Comparison of ENCODE assay signal across 23 mouse cellular contexts in genomic region chr2:129173386-129173785, GRCm38 (mm10). TPM values are rescaled to one million over a fixed set of nuclear protein-coding genes. Genes with fewer than 3 reads are reported as not detected.
DNase-seq lines count a peak whose midpoint lies in the region; ATAC-seq and TF ChIP-seq lines count a peak whose summit lies in the region.
"Had no signal": no experiment of that assay in that cellular context is flagged by ENCODE, and none has a peak within 500 bp of the region (broad histone marks: within the 10 kb centered on the region; RNA-seq: fewer than 3 reads in every experiment).

No protein-coding gene starts in this region.

- no peak for TF ChIP-seq RAD21 in CH12.LX (IDR thresholded peaks at IDR 0.05; ENCODE audit: low read depth, low read length)

- no peaks in the 10 kb centered on the region for H3K36me3 ChIP-seq in hindbrain, embryonic 13.5 days
- H3K36me3 ChIP-seq in hindbrain, embryonic 10.5 days: no peaks in the 10 kb centered on the region
- H3K36me3 ChIP-seq in CH12.LX (replicated peaks in 1 of 2; ENCODE audit: control insufficient read depth in 1 of 2, insufficient read depth in 1 of 2, low read length in 1 of 2) (no peaks in the 10 kb centered on the region), E14TG2a.4 (ENCODE audit: insufficient read depth, low read length) (no peaks in the 10 kb centered on the region)
- H3K36me3 ChIP-seq in hindbrain, embryonic 14.5 days (replicated peaks; ENCODE audit: control insufficient read depth, insufficient read depth): no peaks in the 10 kb centered on the region
- no peaks in the 10 kb centered on the region for H3K36me3 ChIP-seq in kidney, adult 2 months (ENCODE audit: control insufficient read depth, insufficient read depth, low read length)
- H3K36me3 ChIP-seq: kidney, embryonic 15.5 days; limb, embryonic 12.5 days had no signal

- no peaks in the 10 kb centered on the region for H3K27me3 ChIP-seq in hindbrain, embryonic 13.5 days
- H3K27me3 ChIP-seq in hindbrain, embryonic 10.5 days (ENCODE audit: insufficient read depth, poor library complexity, severe bottlenecking): no peaks in the 10 kb centered on the region
- H3K27me3 ChIP-seq in CH12.LX (replicated peaks): no peaks in the 10 kb centered on the region
- no peaks in the 10 kb centered on the region for H3K27me3 ChIP-seq in E14TG2a.4 (ENCODE audit: insufficient read depth, low read length)
- H3K27me3 ChIP-seq in hindbrain, embryonic 14.5 days (ENCODE audit: control insufficient read depth, insufficient read depth, low read length): no peaks in the 10 kb centered on the region
- no peaks in the 10 kb centered on the region for H3K27me3 ChIP-seq in kidney, adult 2 months (replicated peaks; ENCODE audit: control insufficient read depth, insufficient read depth, low read length)
- H3K27me3 ChIP-seq: kidney, embryonic 15.5 days had no signal

- dilution Hi-C loops in CH12.LX (cut with MboI; ENCODE audit: extremely low pct_ligation_motif_present, extremely low pct_unique_long_range_greater_than_20kb, low sequenced_read_pairs): no loop called here

- DNase-seq in hindbrain, embryonic 10.5 days (ENCODE audit: low spot score): no peak
- DNase-seq in CH12.LX (ENCODE audit: extremely low read depth): no peak
- no peak for DNase-seq in hindbrain, embryonic 14.5 days (ENCODE audit: low spot score)
- DNase-seq in embryo, embryonic 9.5 days (ENCODE audit: extremely low spot score): no peak
- no peak for DNase-seq in kidney, adult 2 months
- DNase-seq: adrenal gland, adult 8-10 months; cerebellum, adult 18-20 months; cerebellum, postnatal 14 days; gastrocnemius, adult 2 months; kidney, postnatal 36 days; layer of hippocampus, postnatal 36 days; liver, postnatal 0 days; right cerebral cortex, postnatal 14 days; spleen, adult 18-20 months had no signal

- no peaks in the 10 kb centered on the region for H3K9me3 ChIP-seq in hindbrain, embryonic 13.5 days
- no peaks in the 10 kb centered on the region for H3K9me3 ChIP-seq in hindbrain, embryonic 10.5 days
- H3K9me3 ChIP-seq in CH12.LX (replicated peaks; ENCODE audit: low read length) (no peaks in the 10 kb centered on the region), E14TG2a.4 (ENCODE audit: low read length) (no peaks in the 10 kb centered on the region)
- H3K9me3 ChIP-seq in hindbrain, embryonic 14.5 days (ENCODE audit: control insufficient read depth, low read length): no peaks in the 10 kb centered on the region
- H3K9me3 ChIP-seq: kidney, embryonic 15.5 days had no signal

- 0 out of 2 replicates have a peak overlapping the region, but pooled peaks have one; percentile 17 for H3K4me2 ChIP-seq in hindbrain, embryonic 13.5 days
- H3K4me2 ChIP-seq in CH12.LX (ENCODE audit: insufficient read depth, low read depth, poor library complexity, severe bottlenecking): no peak overlapping the region
- H3K4me2 ChIP-seq in hindbrain, embryonic 14.5 days (replicated peaks): peak overlapping the region; percentile 28; the same call in 1 of the 2 replicates
- H3K4me2 ChIP-seq: kidney, embryonic 15.5 days; limb, embryonic 12.5 days; liver, embryonic 11.5 days had no signal

- TF ChIP-seq CTCF in CH12.LX (conservative IDR thresholded peaks at IDR 0.05 in 1 of 2, IDR thresholded peaks at IDR 0.05 in 1 of 2; ENCODE audit: low read depth in 2 of 2, low read length in 2 of 2) (no peak), E14TG2a.4 (conservative IDR thresholded peaks at IDR 0.05; ENCODE audit: low read length) (no peak)
- no peak for TF ChIP-seq CTCF in kidney, adult 2 months (conservative IDR thresholded peaks at IDR 0.05; ENCODE audit: insufficient read depth, insufficient read length, low read depth, low read length)

- in situ Hi-C loops in CH12.LX (cut with MboI; ENCODE audit: low pct_ligation_motif_present, low pct_unique_long_range_greater_than_20kb, low sequenced_read_pairs): no loop called here

- no peak overlapping the region for H3K27ac ChIP-seq in hindbrain, embryonic 13.5 days
- no peak overlapping the region for H3K27ac ChIP-seq in hindbrain, embryonic 10.5 days
- H3K27ac ChIP-seq in CH12.LX (ENCODE audit: insufficient read depth, low read depth): no peak overlapping the region
- H3K27ac ChIP-seq in hindbrain, embryonic 14.5 days: no peak overlapping the region
- no peak overlapping the region for H3K27ac ChIP-seq in kidney, adult 2 months (ENCODE audit: insufficient read depth, low read depth, low read length)
- H3K27ac ChIP-seq: gastrocnemius, adult 2 months; kidney, embryonic 15.5 days; limb, embryonic 12.5 days; macrophage had no signal

- no peaks in the 10 kb centered on the region for H3K4me1 ChIP-seq in hindbrain, embryonic 13.5 days (replicated peaks)
- H3K4me1 ChIP-seq in hindbrain, embryonic 10.5 days (replicated peaks): peaks cover 5% of the 10 kb centered on the region
- peaks cover 11 to 44% of the 10 kb centered on the region in 2 experiments for H3K4me1 ChIP-seq in CH12.LX (ENCODE audit: control insufficient read depth in 1 of 2, insufficient read depth in 2 of 2)
- peaks cover 60% of the 10 kb centered on the region for H3K4me1 ChIP-seq in E14TG2a.4 (replicated peaks; ENCODE audit: low read depth, low read length)
- no peaks in the 10 kb centered on the region for H3K4me1 ChIP-seq in hindbrain, embryonic 14.5 days (replicated peaks; ENCODE audit: control insufficient read depth, insufficient read depth, low read length)
- H3K4me1 ChIP-seq in kidney, adult 2 months (ENCODE audit: control insufficient read depth, insufficient read depth, low read length): no peaks in the 10 kb centered on the region

- H3K9ac ChIP-seq in hindbrain, embryonic 13.5 days: no peak overlapping the region
- H3K9ac ChIP-seq in CH12.LX (ENCODE audit: insufficient read depth, low read depth): no peak overlapping the region
- no peak overlapping the region for H3K9ac ChIP-seq in hindbrain, embryonic 14.5 days
- H3K9ac ChIP-seq: kidney, embryonic 15.5 days; limb, embryonic 12.5 days; liver, postnatal 0 days had no signal

- no peaks in the 10 kb centered on the region for H3K79me2 ChIP-seq in CH12.LX (replicated peaks; ENCODE audit: control insufficient read depth, extremely low read depth, insufficient read depth, poor library complexity, severe bottlenecking)

- no peak overlapping the region for H3K4me3 ChIP-seq in hindbrain, embryonic 13.5 days
- H3K4me3 ChIP-seq in hindbrain, embryonic 10.5 days: no peak overlapping the region
- H3K4me3 ChIP-seq in CH12.LX (replicated peaks in 1 of 3; ENCODE audit: low read depth in 2 of 3, low read length in 2 of 3, poor library complexity in 1 of 3) (no peak overlapping the region), E14TG2a.4 (replicated peaks; ENCODE audit: low read length) (peak overlapping the region; percentile 13; the same call in 1 of the 2 replicates)
- no peak overlapping the region for H3K4me3 ChIP-seq in hindbrain, embryonic 14.5 days (replicated peaks; ENCODE audit: low read length)
- no peak overlapping the region for H3K4me3 ChIP-seq in kidney, adult 2 months (ENCODE audit: insufficient read depth, low read depth, low read length)
- H3K4me3 ChIP-seq: gastrocnemius, adult 2 months; kidney, embryonic 15.5 days; limb, embryonic 12.5 days had no signal

- no peak for TF ChIP-seq EP300 in CH12.LX (IDR thresholded peaks at IDR 0.05; ENCODE audit: low read length)

- ATAC-seq in hindbrain, embryonic 13.5 days (ENCODE audit: low FRiP score): no peak
- ATAC-seq in hindbrain, embryonic 14.5 days (ENCODE audit: low FRiP score): no peak
- ATAC-seq: forebrain, embryonic 14.5 days; intestine, postnatal 0 days; liver, postnatal 0 days; lung, postnatal 0 days had no signal

- no peak for TF ChIP-seq POLR2A in CH12.LX (IDR thresholded peaks at IDR 0.05; ENCODE audit: low read depth, low read length)
- no peak for TF ChIP-seq POLR2A in kidney, adult 2 months (IDR thresholded peaks at IDR 0.05; ENCODE audit: low read depth, low read length)

- WGBS in hindbrain, embryonic 13.5 days: 54% methylated on average over 10 of the region's 10 CpGs
- 47% methylated on average over 10 of the region's 10 CpGs for WGBS in hindbrain, embryonic 10.5 days
- 42% methylated on average over 10 of the region's 10 CpGs for WGBS in hindbrain, embryonic 14.5 days
- WGBS in kidney, adult 2 months: 66% methylated on average over 10 of the region's 10 CpGs

TF ChIP-seq in CH12.LX, 34 proteins besides CTCF, POLR2A, EP300 and RAD21:
- peak; percentile 37 for TF ChIP-seq NRF1 (IDR thresholded peaks at IDR 0.05; ENCODE audit: low read depth, low read length)
- TF ChIP-seq MAZ (IDR thresholded peaks at IDR 0.05; ENCODE audit: low read depth, low read length): no peak
TF ChIP-seq in CH12.LX: peak in this region for 1.

RNA-seq across cellular contexts. Expression of gene Slc20a1, which starts 25.2 kb away (rescaled TPM):
- 47.2 and 48.2 TPM in 2 replicates for polyA plus RNA-seq in hindbrain, embryonic 13.5 days (2015; fragmentation: Nextera tagmentation; extraction: Ambion mirVana)
- polyA plus RNA-seq in hindbrain, embryonic 10.5 days (2016; fragmentation: Nextera tagmentation; extraction: Ambion mirVana): 37.8 and 46.9 TPM in 2 replicates
- total RNA-seq in CH12.LX (2012; rRNA removed): 43.1 and 47.2 TPM in 2 replicates
- 72.1 and 77.3 TPM in 2 replicates for total RNA-seq in CH12.LX (2014; rRNA removed)
- 78.2 and 95.1 TPM in 2 replicates for polyA plus RNA-seq in CH12.LX (2012; ENCODE audit: insufficient read length, low read depth)
- 50.7 and 56.3 TPM in 2 replicates for polyA plus RNA-seq in hindbrain, embryonic 14.5 days (2014; fragmentation: Nextera tagmentation; extraction: Ambion mirVana)
- 14.0 and 14.7 TPM in 2 replicates for polyA plus RNA-seq in kidney, adult 2 months (2012; rRNA removed)

RNA-seq across cellular contexts. Expression of gene Chchd5, which starts 43.9 kb away (rescaled TPM):
- polyA plus RNA-seq in hindbrain, embryonic 13.5 days (2015; fragmentation: Nextera tagmentation; extraction: Ambion mirVana): 24.4 and 24.5 TPM in 2 replicates
- 27.8 and 29.3 TPM in 2 replicates for polyA plus RNA-seq in hindbrain, embryonic 10.5 days (2016; fragmentation: Nextera tagmentation; extraction: Ambion mirVana)
- total RNA-seq in CH12.LX (2012; rRNA removed) (14.3 and 24.1 TPM in 2 replicates), CH12.LX (2014; rRNA removed) (20.5 and 23.4 TPM in 2 replicates)
- 17.8 and 20.8 TPM in 2 replicates for polyA plus RNA-seq in CH12.LX (2012; ENCODE audit: insufficient read length, low read depth)
- 22.4 and 24.3 TPM in 2 replicates for polyA plus RNA-seq in hindbrain, embryonic 14.5 days (2014; fragmentation: Nextera tagmentation; extraction: Ambion mirVana)
- 43.1 and 46.8 TPM in 2 replicates for polyA plus RNA-seq in kidney, adult 2 months (2012; rRNA removed)
